Mouse (Mus musculus) hindbrain, embryonic 15.5 days (tissue): Measurements from ENCODE around the gene Nfatc4. TPM values are rescaled to one million over a fixed set of nuclear protein-coding genes. Genes with fewer than 3 reads are reported as not detected.

Experiments
- ATAC-seq: fragments of 200-750 bp; cut with Nextera tagmentation; 2 replicates; pipeline ENCODE4 v1.8.0; 2017; ENCODE audit warnings: low read depth, moderate number of reproducible peaks, moderate TSS enrichment; ENCODE audit not compliant: low FRiP score
- H3K27ac ChIP-seq: fragments of 300-500 bp; sonication (generic); replicated peaks from 2 replicates; pipeline ENCODE4 v1.5.1; 2015; ENCODE audit warnings: mild to moderate bottlenecking, inconsistent platforms
- H3K27me3 ChIP-seq: fragments of 300-500 bp; sonication (generic); 2 replicates; pipeline ENCODE4 v1.6.1; 2015; ENCODE audit warnings: control low read depth, inconsistent platforms
- H3K36me3 ChIP-seq: fragments of 300-500 bp; sonication (generic); 2 replicates; pipeline ENCODE4 v1.6.1; 2015; ENCODE audit warnings: control low read depth, inconsistent platforms
- H3K4me1 ChIP-seq: fragments of 300-500 bp; sonication (generic); replicated peaks from 2 replicates; pipeline ENCODE4 v1.6.1; 2015; ENCODE audit warnings: control low read depth, inconsistent platforms
- H3K4me2 ChIP-seq: fragments of 300-500 bp; sonication (generic); 2 replicates; pipeline ENCODE4 v1.6.1; 2015; ENCODE audit warnings: moderate library complexity, mild to moderate bottlenecking, inconsistent platforms
- H3K4me3 ChIP-seq: fragments of 300-500 bp; sonication (generic); 2 replicates; pipeline ENCODE4 v1.5.1; 2015; ENCODE audit warnings: mild to moderate bottlenecking, inconsistent platforms
- H3K9ac ChIP-seq: fragments of 300-500 bp; sonication (generic); 2 replicates; pipeline ENCODE4 v1.6.1; 2015; ENCODE audit warnings: inconsistent platforms
- H3K9me3 ChIP-seq: fragments of 300-500 bp; sonication (generic); 2 replicates; pipeline ENCODE4 v1.6.1; 2016; ENCODE audit warnings: control low read depth, inconsistent platforms
- WGBS: fragments of 180-500 bp; shearing (Covaris S2); methylation state at CpG from one replicate; pipeline ENCODE4 v1.1.7; 2015; 5-methylcytosine and 5-hydroxymethylcytosine counted together
- polyA plus RNA-seq: library from polyadenylated mRNA; unstranded; fragments of >200 nt; fragmentation: Nextera tagmentation; extraction: Ambion mirVana; gene quantifications from 2 replicates; pipeline ENCODE4 v1.2.1, GENCODE M21; 2015

Gene Nfatc4
- polyA plus RNA-seq, 1 experiment from 2014 or later = 10.9 TPM

DNA sequence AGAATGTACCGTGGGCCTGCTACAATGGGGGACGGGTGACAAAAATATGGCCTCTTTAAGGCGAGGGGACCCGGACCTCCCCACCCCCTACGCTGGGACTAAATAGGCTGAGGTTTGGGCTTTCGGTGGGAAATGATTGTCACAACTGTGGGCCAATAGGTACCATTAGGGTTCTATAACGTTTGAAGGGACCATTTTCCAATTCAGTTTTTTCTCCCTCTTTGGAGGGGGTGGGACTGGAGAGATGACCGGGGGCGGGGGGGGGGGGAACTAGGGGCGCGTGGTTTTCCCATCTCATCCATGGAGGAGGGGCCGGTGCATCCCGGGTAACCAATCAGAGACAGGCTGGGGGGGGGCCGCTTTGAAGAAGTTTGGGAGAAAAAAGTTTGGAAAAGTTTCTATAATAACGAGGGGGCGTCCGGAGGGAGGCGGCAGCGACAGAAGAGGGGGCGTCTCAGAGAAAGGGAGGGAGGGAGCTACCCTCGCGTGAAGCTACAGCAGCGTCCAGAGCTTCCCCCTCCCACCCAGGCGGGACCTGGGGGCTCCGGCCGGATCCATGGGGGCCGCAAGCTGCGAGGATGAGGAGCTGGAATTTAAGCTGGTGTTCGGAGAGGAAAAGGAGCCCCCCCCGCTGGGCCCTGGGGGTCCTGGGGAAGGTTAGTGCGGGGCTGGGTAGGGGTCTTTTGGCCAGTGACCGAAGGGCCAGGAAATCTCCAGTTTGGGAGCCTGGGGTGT lies 1.7 kb downstream of the Nfatc4 start:
- Histone ChIP-seq H3K36me3 (no peaks in the 10 kb centered on the region), H3K9me3 (no peaks in the 10 kb centered on the region), H3K4me3 (peak overlapping the region; percentile 57), H3K9ac (peak overlapping the region; percentile 46), H3K27ac (peak overlapping the region; percentile 81), H3K4me2 (peak overlapping the region; percentile 91), H3K4me1 (peaks cover 41% of the 10 kb centered on the region), H3K27me3 (peaks cover 21% of the 10 kb centered on the region)
- WGBS = under 1% methylated on average over 30 of the region's 32 CpGs
- ATAC-seq = no peak

GRCm38 (mm10) chr14:55825216-55826051 lies 2.5 kb downstream of the Nfatc4 start:
- 0% methylated on average over 19 of the region's 37 CpGs for WGBS
- Histone ChIP-seq H3K4me2 (peak overlapping the region; percentile 91), H3K27me3 (peaks cover 21% of the 10 kb centered on the region), H3K4me1 (peaks cover 41% of the 10 kb centered on the region), H3K36me3 (no peaks in the 10 kb centered on the region), H3K9me3 (no peaks in the 10 kb centered on the region), H3K27ac (peak overlapping the region; percentile 76), H3K4me3 (peak overlapping the region; percentile 57), H3K9ac (peak overlapping the region; percentile 46)
- no peak for ATAC-seq

DNA sequence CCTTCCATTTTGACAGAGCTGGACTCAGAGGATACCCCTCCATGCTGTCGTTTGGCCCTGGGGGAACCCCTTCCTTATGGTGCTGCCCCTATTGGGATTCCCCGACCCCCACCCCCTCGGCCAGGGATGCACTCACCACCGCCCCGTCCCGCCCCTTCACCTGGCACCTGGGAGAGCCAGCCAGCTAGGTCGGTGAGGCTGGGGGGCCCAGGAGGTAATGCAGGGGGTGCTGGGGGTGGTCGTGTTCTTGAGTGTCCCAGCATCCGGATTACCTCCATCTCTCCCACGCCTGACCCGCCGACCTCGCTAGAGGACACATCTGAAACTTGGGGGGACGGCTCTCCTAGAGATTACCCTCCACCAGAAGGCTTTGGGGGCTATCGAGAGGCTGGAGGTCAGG lies 3.2 kb downstream of the Nfatc4 start:
- ATAC-seq = no peak
- WGBS = 2% methylated on average over 15 of the region's 15 CpGs
- no peak overlapping the region for H3K27ac ChIP-seq

GRCm38 (mm10) chr14:55826551-55827340 lies 3.8 kb downstream of the Nfatc4 start:
- no peak overlapping the region for H3K27ac ChIP-seq
- ATAC-seq = no peak
- peak overlapping the region; percentile 43 for H3K9ac ChIP-seq
- H3K4me1 ChIP-seq = peaks cover 41% of the 10 kb centered on the region
- WGBS = 12% methylated on average over 41 of the region's 41 CpGs
- peak overlapping the region; percentile 57 for H3K4me3 ChIP-seq
- peak overlapping the region; percentile 91 for H3K4me2 ChIP-seq
- H3K36me3 ChIP-seq = no peaks in the 10 kb centered on the region
- no peaks in the 10 kb centered on the region for H3K9me3 ChIP-seq
- H3K27me3 ChIP-seq = peaks cover 21% of the 10 kb centered on the region

More for the DNA sequence above, 3.2 kb downstream of the Nfatc4 start:
- Histone ChIP-seq H3K36me3 (no peaks in the 10 kb centered on the region), H3K4me3 (peak overlapping the region; percentile 57), H3K4me1 (peaks cover 41% of the 10 kb centered on the region), H3K4me2 (peak overlapping the region; percentile 91), H3K9me3 (no peaks in the 10 kb centered on the region), H3K27me3 (peaks cover 21% of the 10 kb centered on the region), H3K9ac (peak overlapping the region; percentile 43)

- H3K4me2 ChIP-seq = no peak overlapping the region
- H3K4me1 ChIP-seq = peaks cover 31% of the 10 kb centered on the region
- H3K27ac ChIP-seq = no peak overlapping the region
- no peak overlapping the region for H3K9ac ChIP-seq
- no peaks in the 10 kb centered on the region for H3K9me3 ChIP-seq
- no peak overlapping the region for H3K4me3 ChIP-seq
- ATAC-seq = no peak
- 74% methylated on average over 3 of the region's 3 CpGs for WGBS
- peaks cover 21% of the 10 kb centered on the region for H3K27me3 ChIP-seq
- no peaks in the 10 kb centered on the region for H3K36me3 ChIP-seq
These were observed 5.8 kb downstream of the Nfatc4 start for GRCm38 (mm10) chr14:55828716-55829263.

GRCm38 (mm10) chr14:55829854-55830253 lies 6.9 kb downstream of the Nfatc4 start:
- Histone ChIP-seq H3K27me3 (peaks cover 20% of the 10 kb centered on the region), H3K9ac (no peak overlapping the region), H3K9me3 (no peaks in the 10 kb centered on the region), H3K4me1 (peaks cover 23% of the 10 kb centered on the region), H3K4me3 (no peak overlapping the region), H3K4me2 (no peak overlapping the region), H3K27ac (no peak overlapping the region), H3K36me3 (no peaks in the 10 kb centered on the region)
- 90% methylated on average over 16 of the region's 16 CpGs for WGBS
- ATAC-seq = no peak

DNA sequence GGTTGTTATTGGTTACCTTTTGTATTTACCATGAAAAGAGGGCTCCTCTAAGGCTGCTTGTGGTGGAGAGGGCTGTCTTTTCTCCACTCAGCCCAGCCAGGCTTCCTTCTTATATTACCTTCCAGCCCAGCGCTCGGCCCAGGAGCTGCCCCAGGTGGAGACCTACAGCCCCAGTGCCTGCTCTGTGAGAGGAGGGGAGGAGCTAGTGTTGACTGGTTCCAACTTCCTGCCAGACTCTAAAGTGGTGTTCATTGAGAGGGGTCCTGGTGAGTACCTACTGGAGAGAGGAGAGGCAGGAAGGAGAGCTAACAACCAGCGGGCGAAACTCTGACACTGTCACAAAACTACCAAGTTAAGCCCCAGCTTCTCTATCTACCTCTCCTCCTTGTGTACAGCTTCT lies 7.4 kb downstream of the Nfatc4 start:
- peaks cover 18% of the 10 kb centered on the region for H3K27me3 ChIP-seq
- peaks cover 18% of the 10 kb centered on the region for H3K4me1 ChIP-seq
- H3K36me3 ChIP-seq = no peaks in the 10 kb centered on the region
- no peak for ATAC-seq
- H3K4me3 ChIP-seq = no peak overlapping the region
- H3K9me3 ChIP-seq = no peaks in the 10 kb centered on the region
- 85% methylated on average over 4 of the region's 4 CpGs for WGBS
- no peak overlapping the region for H3K4me2 ChIP-seq
- no peak overlapping the region for H3K27ac ChIP-seq
- H3K9ac ChIP-seq = no peak overlapping the region

DNA sequence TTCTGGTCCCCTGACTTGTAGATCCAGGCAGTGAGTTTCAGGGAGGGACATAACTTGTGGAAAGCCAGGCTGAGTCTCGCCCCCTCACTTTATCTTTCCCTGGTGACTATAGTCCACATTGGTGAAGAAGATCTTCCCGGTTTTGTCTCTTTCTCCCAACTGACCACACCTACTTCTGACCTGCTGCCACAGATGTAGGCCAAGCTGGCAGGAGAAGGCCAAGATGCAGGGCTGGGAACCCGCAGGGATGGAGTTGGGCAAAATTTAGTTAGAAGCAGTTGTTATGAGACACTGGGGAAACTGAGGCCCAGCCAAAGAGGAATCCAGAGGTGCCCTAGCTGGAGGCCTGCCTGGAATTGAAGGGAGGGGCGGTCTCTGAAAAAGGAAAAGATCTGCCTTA lies 10.2 kb downstream of the Nfatc4 start:
- 89% methylated on average over 4 of the region's 4 CpGs for WGBS
- Histone ChIP-seq H3K27ac (no peak overlapping the region), H3K27me3 (0 out of 2 replicates have a peak, but pooled peaks cover under 1% of the 10 kb centered on the region), H3K36me3 (no peaks in the 10 kb centered on the region), H3K9ac (no peak overlapping the region), H3K4me2 (no peak overlapping the region), H3K9me3 (no peaks in the 10 kb centered on the region), H3K4me3 (no peak overlapping the region), H3K4me1 (no peaks in the 10 kb centered on the region)
- no peak for ATAC-seq

DNA sequence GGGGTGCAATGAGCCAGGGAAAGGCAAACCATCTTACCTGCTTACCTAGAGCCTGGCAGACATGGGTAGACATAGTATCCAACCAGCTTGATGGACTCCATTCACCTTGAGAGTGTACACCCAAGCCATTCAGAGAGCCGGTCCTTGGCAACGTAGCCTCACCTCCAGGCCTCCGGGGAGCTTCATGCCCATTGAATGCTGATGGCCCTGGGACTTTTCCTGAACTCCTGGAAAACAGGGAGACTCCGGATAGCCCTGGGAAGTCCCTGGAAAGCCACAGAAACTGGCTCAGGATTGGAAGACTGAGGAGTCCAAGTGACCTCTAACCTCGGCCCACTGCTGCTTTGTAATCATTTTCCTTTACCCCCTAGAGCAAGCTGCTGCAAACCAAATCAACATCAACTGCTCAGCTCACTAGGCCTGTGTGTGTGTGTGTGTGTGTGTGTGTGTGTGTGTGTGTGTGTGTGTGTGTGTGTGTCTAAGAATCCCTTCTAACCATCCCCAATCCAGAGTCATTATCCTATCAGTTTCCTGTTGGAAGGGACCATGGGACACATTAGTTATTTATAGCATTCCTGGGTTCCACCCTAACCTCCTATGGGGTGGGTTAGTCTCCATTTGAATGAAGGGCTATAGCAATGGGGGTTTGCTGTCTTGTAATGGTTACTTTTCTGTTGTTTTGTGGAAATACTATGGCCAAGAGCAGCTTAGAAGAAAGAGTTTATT lies 12.0 kb downstream of the Nfatc4 start:
- H3K4me2 ChIP-seq = no peak overlapping the region
- H3K9me3 ChIP-seq = no peaks in the 10 kb centered on the region
- no peaks in the 10 kb centered on the region for H3K4me1 ChIP-seq
- no peak overlapping the region for H3K4me3 ChIP-seq
- no peaks in the 10 kb centered on the region for H3K36me3 ChIP-seq
- WGBS = 74% methylated on average over 5 of the region's 5 CpGs
- H3K27ac ChIP-seq = no peak overlapping the region
- no peak overlapping the region for H3K9ac ChIP-seq
- no peak for ATAC-seq
- no peaks in the 10 kb centered on the region for H3K27me3 ChIP-seq

- H3K9ac ChIP-seq = no peak overlapping the region
- no peaks in the 10 kb centered on the region for H3K4me1 ChIP-seq
- no peaks in the 10 kb centered on the region for H3K27me3 ChIP-seq
- H3K4me3 ChIP-seq = no peak overlapping the region
- H3K27ac ChIP-seq = no peak overlapping the region
- 84% methylated on average over 5 of the region's 5 CpGs for WGBS
- H3K36me3 ChIP-seq = no peaks in the 10 kb centered on the region
- no peaks in the 10 kb centered on the region for H3K9me3 ChIP-seq
- no peak overlapping the region for H3K4me2 ChIP-seq
- no peak for ATAC-seq
These were observed 15.4 kb downstream of the Nfatc4 start for GRCm38 (mm10) chr14:55838312-55838711.

DNA sequence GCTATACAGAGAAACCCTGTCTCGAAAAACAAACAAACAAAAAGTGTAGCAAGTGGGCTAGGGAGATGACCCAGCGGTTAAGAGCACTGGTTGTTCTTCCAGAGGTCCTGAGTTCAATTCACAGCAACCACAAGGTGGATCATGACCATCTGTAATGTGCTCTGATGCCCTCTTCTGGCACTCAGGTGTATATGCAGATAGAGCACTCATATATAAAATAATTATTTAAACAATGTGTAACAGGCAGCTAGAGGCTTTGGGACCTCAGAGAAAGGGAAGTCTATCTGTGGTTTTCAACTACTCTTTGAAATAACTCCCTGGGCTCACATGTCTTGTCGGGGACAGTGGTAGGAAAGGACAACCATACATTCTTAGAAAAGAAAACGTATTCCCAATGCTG lies 15.8 kb downstream of the Nfatc4 start:
- Histone ChIP-seq H3K4me2 (no peak overlapping the region), H3K27me3 (no peaks in the 10 kb centered on the region), H3K4me3 (no peak overlapping the region), H3K9ac (no peak overlapping the region), H3K36me3 (no peaks in the 10 kb centered on the region), H3K9me3 (no peaks in the 10 kb centered on the region), H3K27ac (no peak overlapping the region), H3K4me1 (no peaks in the 10 kb centered on the region)
- 88% methylated on average over 4 of the region's 4 CpGs for WGBS
- ATAC-seq = no peak
